Mouse (Mus musculus) cerebellum, adult 11 months (tissue): ENCODE measurements around the gene Cenpv.

Source experiments
- DNase-seq: peaks from one replicate; pipeline ENCODE4 v3.0.0; 2022

The Cenpv gene

DNA sequence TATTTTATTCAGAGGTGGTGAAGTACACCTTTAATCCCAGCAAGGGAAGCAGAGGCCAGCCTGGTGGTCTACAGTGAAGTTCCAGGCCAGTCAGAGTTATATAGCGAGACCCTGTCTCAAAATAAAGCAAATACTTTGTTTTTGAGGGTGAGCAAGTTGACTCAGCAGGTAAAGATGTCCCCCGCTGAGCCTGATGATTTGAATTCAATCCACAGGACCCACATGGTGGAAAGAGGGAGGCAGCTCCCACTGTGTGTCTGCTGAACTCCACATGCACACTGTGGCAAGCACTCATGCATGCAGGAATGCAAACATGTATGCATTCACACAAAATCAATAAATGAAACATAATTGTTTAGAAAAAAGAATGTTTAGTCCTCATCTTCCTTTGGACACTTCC, 40.3 kb downstream of the Cenpv start:
- DNase-seq: no peak

DNA sequence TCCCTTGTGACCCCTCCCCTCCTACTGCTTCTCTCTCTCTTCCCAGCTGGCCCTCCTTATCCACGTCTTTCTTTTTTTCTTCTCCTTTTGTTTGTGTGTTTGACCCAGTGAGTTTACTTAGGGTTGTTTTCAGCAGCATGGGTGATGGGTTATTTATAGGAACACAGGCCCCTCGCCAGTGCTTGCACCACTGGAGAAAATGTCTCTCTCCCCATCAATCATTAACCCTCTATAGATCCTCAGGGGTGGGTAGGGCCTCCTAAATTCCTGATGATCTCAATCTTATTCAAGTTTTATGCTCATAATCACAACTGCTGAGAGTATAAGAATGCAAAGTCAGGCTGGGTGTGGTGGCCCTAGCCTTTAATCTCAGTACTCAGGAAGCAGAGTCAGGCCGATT, 41.9 kb downstream of the Cenpv start:
- no peak for DNase-seq

DNA sequence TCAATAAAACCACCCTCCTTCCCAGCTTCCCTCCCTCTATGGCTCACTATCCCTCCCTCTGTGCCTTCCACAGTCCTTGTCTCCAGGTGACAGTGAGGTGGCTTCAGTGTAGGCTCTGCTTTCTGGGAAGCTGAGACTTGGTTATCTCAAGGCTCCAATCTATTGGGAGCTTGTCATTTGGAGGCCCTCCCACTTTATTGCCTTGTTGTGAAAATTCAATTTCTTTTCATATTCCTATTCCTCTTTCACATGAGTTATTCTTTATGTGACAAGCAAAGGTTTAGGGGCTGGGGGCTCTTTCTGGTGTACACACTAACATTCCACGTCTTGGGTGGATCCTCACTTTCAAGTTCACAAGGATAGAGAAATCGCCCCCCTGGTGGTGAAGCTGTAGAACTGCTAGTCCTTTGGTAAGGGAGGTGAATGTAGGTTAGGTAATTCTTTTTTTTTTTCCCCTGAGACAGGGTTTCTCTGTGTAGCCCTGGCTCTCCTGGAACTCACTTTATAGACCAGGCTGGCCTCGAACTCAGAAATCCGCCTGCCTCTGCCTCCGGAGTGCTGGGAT, 42.8 kb downstream of the Cenpv start:
- no peak for DNase-seq

DNA sequence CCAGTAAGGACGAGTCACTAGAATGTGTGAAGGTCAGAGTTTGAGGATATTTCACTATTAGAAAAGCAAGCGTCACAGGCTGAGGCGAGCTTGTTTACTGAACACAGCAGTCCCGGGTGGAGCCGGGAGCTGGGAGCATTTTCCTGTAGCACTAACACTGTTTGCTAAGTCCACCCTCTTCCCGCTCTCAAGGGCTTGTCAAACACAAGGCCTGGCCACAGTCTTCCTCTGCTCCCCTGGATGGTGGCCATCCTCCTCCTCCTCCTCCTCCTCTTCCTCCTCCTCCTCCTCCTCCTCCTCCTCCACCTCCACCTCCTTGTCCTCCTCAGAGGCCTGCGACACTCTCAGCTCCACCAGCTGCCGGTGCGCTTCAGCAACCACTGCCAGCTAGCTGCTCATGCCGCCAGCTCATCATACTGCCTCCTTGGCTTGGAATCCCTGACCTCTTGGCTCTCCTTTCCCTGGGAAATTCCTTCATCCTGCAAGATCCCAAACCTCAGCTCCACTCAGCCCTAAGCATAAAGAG, 43.7 kb downstream of the Cenpv start:
- no peak for DNase-seq

DNA sequence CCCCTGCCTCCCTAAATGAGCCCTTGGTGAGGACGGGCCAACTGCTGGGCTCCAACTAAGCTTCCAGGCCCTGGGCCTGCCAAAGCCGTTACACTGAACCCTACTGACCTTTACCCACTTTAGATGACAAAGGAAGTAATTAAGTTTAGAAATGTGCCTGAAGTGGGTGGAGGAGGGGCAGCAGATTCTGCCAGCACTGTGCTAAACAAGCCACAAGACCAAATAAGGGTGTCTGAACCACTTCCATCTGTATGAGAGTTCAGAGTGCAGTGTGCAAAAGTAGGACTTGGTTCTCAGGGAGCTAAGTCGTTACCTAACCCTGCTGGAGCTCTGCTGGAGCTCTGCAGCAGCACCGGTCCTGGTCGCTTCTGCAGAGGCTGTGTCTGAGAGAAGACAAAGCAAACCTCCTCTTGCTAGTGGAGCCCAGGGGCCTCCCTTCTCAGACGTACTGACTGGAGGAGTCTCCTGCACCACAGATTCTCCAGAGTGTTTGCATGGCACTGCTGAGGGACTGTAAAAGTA, 44.2 kb downstream of the Cenpv start:
- no peak for DNase-seq

DNA sequence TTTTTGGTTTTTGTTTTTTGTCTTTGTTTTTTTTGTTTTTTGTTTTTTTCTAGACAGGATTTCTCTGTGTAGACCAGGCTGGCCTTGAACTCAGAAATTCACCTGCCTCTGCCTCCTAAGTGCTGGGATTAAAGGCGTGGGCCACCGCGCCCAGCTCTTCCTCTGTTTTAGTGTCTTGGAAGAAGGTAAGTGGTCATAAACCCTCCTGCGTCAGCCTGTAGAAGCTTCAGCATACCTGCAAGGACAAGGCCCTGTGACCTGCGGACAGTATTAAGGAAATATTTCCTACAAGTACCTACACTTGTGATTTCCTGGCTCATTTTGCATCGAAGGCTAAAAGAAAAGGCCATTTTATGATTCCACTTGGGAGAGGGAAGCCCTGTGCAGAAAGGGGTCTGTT, 45.4 kb downstream of the Cenpv start:
- no peak for DNase-seq

- no peak for DNase-seq
Measured at GRCm38 (mm10) chr11:62487540-62488350, 51.3 kb downstream of the Cenpv start.

DNA sequence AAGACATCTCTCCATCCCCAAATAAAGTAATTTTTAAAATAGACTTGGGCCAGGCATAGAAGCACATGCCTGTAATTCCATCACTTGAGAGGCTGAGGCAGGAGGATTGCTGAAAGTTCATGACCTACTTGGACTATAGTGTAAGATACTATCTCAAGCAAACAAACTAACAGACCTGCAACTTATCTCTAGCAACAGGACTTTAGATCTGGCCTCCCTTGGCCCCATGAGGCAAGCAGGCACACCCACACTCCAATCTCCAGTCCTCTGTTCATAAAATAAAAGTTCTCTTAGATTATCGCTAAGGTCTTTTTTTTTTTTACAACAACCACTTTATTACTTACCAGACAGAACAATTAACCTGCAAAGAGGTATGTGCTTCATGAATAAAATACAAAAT, 52.1 kb downstream of the Cenpv start:
- DNase-seq: no peak

- DNase-seq: no peak
Measured at GRCm38 (mm10) chr11:62479581-62479980, 59.5 kb downstream of the Cenpv start.

- no peak for DNase-seq
Measured at GRCm38 (mm10) chr11:62478931-62479330, 60.1 kb downstream of the Cenpv start.

- no peak for DNase-seq
Measured at GRCm38 (mm10) chr11:62476156-62476555, 62.9 kb downstream of the Cenpv start.
